Mouse (Mus musculus) erythroid progenitor cell, adult 5-6 weeks (primary cell): ENCODE data around the gene Adra1d. TPM values are rescaled to one million over a fixed set of nuclear protein-coding genes. Genes with fewer than 3 reads are reported as not detected.

Experiments
- ATAC-seq: replicated peaks from 2 replicates; pipeline ENCODE4 v1.8.0; 2016; ENCODE audit warnings: moderate number of reproducible peaks, mild to moderate bottlenecking, moderate TSS enrichment, inconsistent platforms; ENCODE audit not compliant: poor library complexity, low FRiP score, severe bottlenecking
- total RNA-seq, 2 experiments: library from RNA; stranded (forward) in 1 of 2; stranded (reverse) in 1 of 2; fragments of 150-400 nt in 1 of 2; fragments of 186-747, 209-891 nt in 1 of 2; gene quantifications; 2 replicates each; pipeline versions ENCODE4 v1.2.3 to v1.2.4; 2015 to 2017; ENCODE audit warnings: low replicate concordance in 2 of 2

Adra1d gene
- total RNA-seq, 2 experiments from 2014 or later = not detected

DNA sequence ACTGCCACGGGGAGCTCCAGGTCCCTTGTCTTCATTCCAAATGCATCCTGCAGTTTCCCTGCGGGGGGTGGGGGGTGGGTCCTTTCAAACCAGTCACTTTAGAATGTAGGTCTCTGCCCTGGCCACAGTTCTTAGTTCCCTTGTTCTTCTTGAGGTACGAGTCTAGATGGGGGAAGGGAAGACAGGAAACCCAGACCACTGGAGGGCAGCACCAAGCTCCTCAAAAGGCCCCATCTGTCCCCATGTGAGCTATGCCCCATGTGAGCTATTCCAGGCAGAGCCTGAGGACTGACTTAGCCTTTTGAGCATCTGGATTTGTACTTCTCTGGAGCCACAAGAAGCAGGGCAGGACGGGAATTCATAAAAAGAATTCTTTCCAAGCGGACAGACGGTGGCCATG, 19.6 kb downstream of the Adra1d start:
- ATAC-seq = no peak

DNA sequence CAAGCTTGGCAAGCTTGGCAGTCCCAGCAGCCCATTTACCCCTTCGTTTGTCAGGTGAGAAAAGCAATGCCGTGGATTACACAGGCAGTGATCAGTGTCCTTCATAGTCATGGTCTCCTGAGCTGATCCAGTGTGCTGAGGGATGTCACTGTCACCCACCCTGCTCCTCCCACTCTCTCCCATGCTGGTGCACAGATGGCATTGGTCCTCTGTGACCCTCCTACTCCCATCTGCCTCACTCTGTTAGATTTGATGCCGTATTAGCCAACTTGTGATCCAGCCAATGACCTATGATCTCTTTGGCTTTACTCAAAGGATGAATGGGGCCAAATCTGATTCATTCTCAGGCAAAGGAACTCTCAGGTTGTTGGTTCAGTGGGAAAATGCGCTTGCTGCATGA, 20.4 kb downstream of the Adra1d start:
- ATAC-seq = no peak

DNA sequence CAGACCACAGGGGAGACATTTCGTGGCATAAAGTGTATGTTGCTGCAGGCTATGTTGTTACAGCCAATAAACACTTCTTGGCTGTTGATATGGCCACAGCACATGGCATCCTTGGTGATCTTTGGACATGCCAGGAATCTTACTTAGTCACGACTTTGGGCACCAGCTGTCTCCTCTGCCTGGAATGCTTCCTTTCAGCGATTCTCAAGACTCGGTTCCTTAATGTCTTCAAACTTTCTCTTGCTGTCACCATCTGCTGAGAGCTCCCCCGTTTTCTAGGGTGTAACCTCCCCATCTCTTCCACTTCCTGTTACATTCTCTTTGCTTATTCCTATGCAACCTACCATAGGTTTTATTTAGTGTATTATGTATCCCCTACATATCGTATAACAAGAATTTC, 22.3 kb downstream of the Adra1d start:
- ATAC-seq = no peak

DNA sequence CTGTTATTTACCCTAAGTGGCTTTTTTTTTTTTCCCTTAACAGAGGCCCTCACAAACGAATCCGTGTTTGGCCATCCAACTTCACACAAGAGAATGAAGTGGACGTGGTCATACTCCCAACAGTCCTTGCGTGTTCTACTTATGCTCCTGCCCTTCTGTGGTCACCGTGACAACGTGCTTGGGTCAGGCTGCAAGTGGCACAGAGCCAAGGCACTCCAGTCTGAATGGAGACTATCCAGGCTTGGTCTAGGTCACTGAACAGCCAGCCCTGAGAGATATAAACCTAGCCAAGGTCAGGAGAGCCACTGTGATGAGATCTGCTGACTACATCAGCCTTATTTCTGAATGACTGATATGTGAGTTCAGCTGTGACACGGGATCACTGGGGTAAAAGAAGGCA, 23.7 kb downstream of the Adra1d start:
- ATAC-seq = no peak

DNA sequence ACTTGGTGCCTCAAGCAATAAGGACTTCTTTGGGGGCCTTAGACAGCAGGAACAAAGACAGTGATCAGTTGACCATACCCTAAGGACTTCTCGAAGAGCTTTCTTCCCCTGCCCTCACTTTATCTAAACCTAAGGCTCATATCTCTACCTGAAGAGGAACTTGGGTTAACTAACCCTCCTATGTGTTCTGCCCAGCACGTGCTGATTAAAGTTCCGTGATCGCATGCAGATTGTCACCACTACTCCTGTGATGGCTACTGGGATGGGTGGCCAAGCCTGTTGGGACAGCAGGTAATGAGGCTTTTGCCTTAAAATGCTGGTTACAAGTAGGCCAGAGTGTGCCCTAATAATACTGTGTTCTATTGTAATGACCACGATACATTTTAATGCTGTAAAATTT, 26.9 kb downstream of the Adra1d start:
- no peak for ATAC-seq

DNA sequence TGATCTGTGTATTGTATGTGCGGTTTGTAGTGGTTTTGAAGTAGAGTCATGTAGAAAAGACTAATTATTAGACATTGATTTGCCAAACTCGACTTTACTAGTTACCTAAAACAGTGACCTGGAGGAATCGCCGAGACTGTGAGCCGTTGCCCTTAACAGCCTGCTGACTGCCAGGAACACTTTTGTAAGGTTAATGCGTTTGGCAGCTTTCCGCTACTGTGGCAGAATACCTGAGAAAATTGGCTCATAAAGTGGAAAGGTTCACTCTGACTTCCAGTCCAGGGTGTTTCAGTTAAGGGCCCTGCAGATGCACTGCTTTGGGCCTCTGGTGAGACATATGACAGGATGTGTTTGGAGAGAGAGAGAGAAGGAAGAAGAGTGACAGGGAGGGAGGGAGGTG, 30.8 kb downstream of the Adra1d start:
- ATAC-seq = no peak

DNA sequence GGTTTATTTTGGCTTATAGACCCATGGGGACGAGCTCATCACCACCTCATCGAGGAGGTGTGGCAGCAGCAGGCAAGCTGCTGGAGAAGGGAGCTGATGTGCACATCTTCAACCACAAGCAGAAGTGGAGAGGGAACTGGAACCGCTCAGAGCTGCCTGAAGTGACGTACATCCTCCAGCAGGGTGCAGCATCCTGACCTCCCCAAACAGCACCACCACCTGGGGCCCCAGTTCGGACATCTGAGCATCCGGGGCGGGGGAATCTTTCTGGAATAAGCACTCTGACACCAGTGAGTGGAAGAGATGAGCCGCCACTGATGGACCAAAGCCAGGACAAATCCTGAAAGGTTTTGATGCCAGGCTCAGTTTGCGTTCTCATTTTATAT, 31.5 kb downstream of the Adra1d start:
- peak; percentile 68 for ATAC-seq

DNA sequence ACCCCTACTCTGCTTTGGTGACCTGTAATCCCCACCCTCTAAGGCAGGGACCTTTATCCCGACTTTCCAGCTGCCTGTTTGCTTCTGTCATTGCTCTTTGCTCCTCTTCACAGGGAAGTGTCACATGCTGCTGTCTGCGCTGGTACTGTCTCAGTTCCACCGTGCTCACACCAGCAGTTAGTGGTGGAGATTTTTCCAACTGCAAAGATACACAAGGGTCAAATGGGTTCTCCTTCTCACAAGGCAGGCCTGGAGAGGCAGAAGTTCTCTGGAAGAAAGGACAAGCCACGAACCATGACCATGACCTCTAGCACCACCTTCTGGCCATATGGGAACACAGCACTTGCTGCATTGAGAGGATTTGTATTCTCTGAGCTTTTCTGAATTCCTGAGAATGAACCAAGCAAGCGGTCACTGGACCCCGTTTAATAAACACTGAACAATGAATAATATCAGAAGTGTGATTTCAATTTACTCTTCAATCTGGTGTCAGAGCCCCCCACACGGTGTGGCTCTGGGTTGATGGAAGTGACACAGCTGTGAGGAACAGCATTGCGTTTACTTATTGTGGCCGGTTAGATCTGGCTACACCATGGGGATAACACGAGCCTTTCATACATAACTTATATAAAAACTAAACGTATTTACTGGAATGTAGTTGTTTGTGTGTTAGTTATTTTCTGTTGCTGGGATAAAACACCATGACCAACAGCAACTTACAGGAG, 32.0 kb downstream of the Adra1d start:
- ATAC-seq = peak; percentile 73

DNA sequence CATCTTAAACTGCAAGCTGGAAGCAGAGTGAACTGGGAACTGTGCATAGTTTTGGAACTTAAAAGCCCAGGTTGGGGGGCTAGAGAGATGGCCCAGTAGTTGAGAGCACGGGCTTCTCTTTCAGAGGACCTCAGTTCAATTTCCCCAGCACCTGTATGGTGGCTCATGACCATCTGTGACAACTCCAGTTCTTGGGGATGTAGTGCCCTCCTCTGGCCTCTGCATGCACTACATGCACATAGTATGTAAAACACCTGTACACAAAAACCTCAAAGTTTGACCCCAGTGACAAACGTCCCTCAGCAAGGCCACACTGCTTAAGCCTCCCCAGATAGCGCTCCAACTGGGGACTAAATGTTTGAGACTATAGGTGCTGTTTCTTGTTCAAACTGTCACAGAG, 35.0 kb downstream of the Adra1d start:
- ATAC-seq = peak; percentile 60; the same call in 1 of the 2 replicates

DNA sequence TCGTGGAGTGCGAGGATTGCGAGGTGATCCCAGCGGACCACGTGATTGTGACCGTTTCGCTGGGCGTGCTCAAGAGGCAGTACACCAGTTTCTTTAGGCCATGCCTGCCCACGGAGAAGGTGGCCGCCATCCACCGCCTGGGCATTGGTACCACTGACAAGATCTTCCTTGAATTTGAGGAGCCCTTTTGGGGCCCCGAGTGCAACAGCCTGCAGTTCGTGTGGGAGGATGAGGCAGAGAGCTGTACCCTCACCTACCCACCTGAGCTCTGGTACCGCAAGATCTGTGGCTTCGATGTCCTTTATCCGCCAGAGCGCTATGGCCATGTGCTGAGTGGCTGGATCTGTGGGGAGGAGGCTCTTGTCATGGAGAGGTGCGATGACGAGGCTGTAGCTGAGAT, 41.3 kb downstream of the Adra1d start:
- no peak for ATAC-seq

DNA sequence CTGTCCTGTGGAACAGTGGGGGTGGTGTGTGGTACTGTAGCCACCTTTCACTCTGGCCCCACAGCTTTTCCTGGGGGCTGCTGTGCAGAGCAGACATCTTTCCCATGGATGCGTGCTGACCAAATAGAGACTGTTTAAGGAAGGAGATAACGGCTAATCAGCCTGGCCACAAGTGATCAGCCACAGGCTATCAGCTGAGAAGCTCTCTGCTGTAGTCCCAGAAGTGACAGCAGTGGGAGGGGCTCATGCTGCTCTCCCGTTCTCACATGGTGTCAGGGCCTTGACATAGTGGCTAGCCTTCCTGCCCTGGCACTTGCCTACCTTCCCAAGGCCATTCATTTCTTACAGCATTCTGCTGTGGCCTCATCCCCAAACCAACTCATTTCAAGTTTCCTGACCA, 43.3 kb downstream of the Adra1d start:
- peak; percentile 87 for ATAC-seq

DNA sequence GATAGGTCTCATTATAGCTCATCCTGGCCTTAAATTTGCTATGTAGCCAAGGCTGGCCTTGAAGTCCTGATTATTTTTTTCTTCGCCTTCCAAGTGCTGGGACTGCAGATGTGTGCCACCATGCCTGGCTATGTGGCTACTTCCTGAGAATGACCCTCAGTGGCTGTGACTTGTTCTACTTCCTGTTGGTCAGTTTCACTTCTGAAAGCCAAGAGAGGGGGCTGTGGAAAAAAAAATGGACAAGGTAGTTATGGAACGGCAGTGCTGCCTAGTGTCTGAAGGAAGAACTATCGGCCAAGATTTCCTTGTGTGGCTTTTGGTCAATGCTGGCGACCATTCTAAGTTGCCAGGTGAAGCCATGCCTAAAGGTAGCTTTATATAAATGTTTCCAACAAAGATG, 44.5 kb downstream of the Adra1d start:
- no peak for ATAC-seq

DNA sequence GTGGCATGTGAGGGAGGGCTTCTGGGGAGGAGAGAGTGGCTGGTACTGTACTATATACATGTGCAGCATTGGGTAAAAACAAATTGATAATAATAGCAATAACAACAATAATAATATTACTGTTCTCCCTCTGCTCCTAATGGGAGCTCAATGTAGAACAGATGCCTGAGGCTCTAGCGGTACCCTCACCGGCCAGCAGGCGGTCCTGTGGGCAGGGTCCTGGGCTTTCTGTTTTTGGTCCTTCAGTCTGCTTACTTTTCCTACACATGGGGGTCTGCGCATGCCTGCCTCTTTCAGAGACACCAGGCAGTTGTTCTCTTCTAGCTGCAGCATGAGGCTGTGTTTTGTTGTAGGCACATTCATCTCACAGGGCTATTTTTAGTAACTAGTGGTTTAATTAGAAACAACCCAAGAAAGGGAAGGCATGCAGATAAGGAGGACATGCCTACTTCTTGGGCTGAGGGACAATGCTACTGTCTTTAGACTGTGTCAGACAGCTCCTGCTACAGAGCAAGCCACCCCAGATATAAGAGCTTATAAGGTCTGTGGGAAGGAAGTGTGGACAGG, 47.9 kb downstream of the Adra1d start:
- no peak for ATAC-seq

DNA sequence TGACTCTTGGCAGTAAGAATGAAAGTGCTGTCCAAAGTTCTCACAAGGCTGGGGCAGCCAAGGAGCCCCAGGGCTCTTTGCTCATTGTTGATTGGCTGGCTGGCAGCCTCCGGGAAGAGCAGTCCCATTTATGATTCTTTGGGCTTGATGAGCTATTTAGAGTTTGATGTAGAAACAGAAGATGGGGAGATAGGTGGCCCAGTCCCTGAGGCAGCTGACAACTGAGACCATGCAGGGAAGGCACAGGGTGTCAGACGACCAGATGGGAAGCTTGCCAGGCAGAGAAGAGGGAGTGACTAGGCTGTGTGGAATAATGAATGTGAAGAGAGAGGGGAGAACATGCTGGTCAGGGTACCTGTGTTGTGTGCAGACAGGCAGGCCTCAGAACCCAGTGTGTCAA, 48.6 kb downstream of the Adra1d start:
- no peak for ATAC-seq

DNA sequence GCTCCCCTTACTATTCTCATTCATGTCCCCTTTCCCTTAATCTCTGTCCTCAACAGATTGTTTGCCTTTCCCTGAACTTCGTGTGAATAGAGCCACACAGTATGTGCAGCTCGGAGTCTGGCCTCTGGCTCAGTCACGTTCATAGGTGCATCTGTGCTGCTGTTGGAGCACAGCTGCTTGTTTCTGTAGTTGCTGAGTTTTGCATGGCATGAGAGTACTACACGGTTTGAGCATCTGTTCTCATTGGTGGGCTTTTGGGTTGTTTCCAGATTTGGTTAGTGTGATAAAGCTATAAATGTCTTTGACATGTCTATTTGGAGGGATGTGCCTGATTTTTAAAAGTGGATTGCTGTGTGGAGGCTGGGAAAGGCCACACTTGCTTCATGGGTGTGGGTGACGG, 51.6 kb downstream of the Adra1d start:
- ATAC-seq = no peak

DNA sequence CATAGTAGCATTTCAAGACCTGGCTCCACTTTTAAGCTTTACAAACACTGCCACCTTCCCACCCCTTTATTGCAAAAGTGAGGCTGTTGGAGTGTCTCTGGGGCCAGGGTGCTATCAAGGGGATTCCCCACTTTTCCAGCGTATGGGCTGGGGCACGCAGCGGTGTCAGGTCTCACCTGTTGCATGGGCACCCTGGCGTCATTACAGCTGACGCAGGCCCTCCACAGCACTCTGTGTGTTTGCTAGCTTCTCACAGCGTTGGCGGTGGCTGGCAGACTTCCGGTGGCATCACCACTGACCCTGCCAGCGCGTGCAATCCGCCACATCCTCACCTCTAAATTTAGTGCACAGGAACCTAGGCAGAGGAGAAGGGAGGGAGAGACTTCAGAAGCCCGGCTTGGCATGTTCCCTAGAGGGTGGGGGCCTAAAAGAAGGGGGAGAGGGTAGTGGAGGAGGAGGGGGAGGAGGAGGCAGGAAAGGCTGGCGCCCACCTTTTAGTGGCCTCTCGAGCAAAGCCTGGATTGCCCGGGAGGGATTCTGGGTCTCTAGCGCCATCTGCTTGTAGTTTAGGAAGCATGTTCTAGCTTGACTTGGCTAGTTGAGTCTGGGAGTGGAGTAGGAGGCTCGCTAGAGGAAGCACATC, 52.3 kb downstream of the Adra1d start:
- ATAC-seq = peak; percentile 65

DNA sequence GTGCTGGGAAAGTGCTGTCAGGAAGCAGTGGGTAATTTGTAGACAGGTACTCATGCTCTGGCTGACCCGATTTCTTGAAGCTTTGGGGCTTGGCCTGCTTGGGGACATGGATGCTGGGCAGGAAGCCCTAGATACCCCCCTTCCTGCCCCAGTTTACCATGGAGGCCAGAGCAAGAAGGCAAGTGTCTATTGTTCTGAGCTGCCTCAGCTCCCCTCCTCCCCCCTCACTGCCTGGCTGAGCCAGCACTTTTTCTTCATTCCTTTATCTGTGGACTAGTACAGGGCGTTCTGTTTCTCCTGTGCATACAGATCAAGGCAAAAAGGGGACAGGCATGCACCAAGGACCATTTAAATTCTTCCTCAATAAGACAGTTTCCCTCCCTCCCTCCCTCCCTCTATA, 53.6 kb downstream of the Adra1d start:
- no peak for ATAC-seq

DNA sequence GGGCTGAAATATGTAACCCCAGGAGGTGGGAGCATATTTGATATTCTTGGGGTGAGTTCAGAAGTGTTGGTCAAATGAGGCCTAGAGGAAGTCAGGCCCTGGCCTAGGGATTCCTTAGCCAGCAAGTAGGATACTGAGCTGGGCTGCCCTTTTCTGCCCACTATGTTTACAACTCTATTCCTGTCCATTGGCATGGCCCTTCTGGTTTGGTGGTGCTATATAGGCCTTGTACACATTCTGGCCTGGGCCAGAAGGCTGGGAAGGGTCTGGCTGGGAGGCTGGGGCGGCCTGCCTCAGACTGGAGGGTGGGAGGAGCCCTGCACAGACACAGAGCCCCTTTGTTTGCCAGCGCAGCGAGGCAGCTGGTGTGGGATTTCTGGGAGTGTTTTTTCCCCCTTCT, 55.7 kb downstream of the Adra1d start:
- no peak for ATAC-seq

DNA sequence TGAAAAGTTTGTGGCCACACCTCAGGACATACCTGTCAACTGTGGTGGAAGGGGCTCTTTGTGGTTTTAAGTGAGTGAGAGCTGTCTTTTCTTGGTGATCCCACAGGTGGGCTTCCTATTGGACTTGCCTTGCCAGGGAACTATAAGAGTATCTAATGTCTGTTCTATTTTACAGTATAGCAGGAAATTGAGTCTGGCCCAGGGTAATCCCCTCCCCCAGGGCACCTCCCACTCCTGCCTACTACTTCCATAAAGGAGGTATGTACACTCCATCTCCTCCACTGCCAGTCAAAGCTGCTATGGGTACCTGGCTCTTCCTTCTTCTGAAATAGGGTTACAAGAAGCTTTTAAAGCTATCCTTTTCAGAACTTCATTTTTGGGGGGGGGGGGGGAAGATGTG, 56.7 kb downstream of the Adra1d start:
- ATAC-seq = no peak

DNA sequence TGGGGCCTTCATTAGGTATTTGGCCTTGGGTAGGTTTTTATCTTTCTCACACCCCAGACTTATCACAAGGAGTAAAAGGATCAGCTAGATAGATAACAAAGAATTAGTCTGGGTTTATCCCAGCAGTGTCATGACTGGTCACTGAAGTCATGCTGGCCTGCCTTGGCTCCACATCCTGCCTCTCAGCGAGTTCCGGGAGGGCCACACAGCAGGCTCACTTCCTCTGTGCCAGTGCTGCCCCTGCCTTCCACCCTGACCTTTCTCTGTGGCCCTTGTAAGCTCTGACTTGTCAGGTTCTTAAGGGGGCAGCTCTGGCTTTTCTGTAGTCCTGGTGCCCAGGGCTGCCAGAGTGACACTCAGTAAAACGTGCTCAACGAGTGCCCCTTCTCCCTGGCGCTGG, 59.5 kb downstream of the Adra1d start:
- no peak for ATAC-seq

DNA sequence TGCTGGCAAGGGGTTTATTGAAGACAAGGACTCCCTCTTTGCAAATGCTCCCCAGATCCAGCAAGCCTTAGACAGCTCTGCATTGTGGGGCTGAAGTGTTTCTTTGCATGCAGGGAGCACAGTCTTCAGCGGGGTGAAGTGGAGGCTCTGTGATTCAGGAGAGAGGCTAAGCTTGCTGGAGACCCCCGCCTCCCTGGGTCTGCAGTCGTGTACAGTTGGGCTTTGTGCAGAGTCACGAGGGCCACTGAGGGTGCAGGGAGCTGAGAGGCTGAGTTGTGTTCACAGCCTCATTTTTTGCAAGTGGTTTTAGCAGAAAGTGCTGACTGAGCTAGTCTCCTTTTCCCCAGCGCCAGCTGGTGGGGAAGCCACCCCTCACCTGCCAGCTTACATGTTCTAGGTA, 60.2 kb downstream of the Adra1d start:
- no peak for ATAC-seq
